Mouse (Mus musculus): ENCODE results near the gene Actn4. TPM values are rescaled to one million over a fixed set of nuclear protein-coding genes. Genes with fewer than 3 reads are reported as not detected.

The Actn4 gene
- total and polyA plus RNA-seq, 3 experiments = 60.5 to 267 TPM; not detected in 1

- H3K79me2 ChIP-seq (ENCODE audit: control insufficient read depth, insufficient read depth, low read length, poor library complexity) = no peaks in the 10 kb centered on the region
- no peaks in the 10 kb centered on the region for H3K4me1 ChIP-seq (ENCODE audit: control insufficient read depth in 1 of 2, insufficient read depth in 2 of 2, low read length in 2 of 2)
- no peak for DNase-seq (ENCODE audit: low read depth, low spot score)
- H3K27ac ChIP-seq (ENCODE audit: control insufficient read depth, low read depth, low read length) = no peak overlapping the region
- H3K36me3 ChIP-seq (ENCODE audit: control insufficient read depth in 1 of 2, insufficient read depth in 2 of 2, low read length in 2 of 2) = peaks cover 0 to 3% of the 10 kb centered on the region in 2 experiments; a peak in 3 of 4 replicates
- no peak overlapping the region for H3K4me3 ChIP-seq (ENCODE audit: control insufficient read depth in 1 of 2, insufficient read depth in 1 of 2, low read depth in 2 of 2, low read length in 2 of 2)
- TF ChIP-seq MAFK (IDR thresholded peaks at IDR 0.05; ENCODE audit: borderline replicate concordance, low read depth, low read length) (no peak), MYB (IDR thresholded peaks at IDR 0.05; ENCODE audit: low read depth, low read length) (no peak), TCF12 (IDR thresholded peaks at IDR 0.05; ENCODE audit: low read depth, low read length) (no peak), CHD2 (IDR thresholded peaks at IDR 0.05; ENCODE audit: low read length) (no peak), CTCF (IDR thresholded peaks at IDR 0.05 in 2 of 3, conservative IDR thresholded peaks at IDR 0.05 in 1 of 3; ENCODE audit: control insufficient read depth in 1 of 3, insufficient read depth in 1 of 3, low read depth in 2 of 3, low read length in 3 of 3, poor library complexity in 1 of 3, severe bottlenecking in 1 of 3) (no peak), TBP (IDR thresholded peaks at IDR 0.05; ENCODE audit: low read depth, low read length) (no peak), GABPA (IDR thresholded peaks at IDR 0.05; ENCODE audit: low read depth, low read length) (no peak), USF1 (IDR thresholded peaks at IDR 0.05; ENCODE audit: low read depth, low read length) (no peak), POLR2A (IDR thresholded peaks at IDR 0.05; ENCODE audit: control insufficient read depth in 1 of 2, insufficient read depth in 1 of 2, low read depth in 1 of 2, low read length in 2 of 2, poor library complexity in 1 of 2) (no peak), ZNF384 (IDR thresholded peaks at IDR 0.05; ENCODE audit: low read depth, low read length) (no peak), JUND (IDR thresholded peaks at IDR 0.05; ENCODE audit: low read depth, low read length) (no peak)
- H3K9ac ChIP-seq (ENCODE audit: control insufficient read depth, low read depth, low read length, poor library complexity, severe bottlenecking) = no peak overlapping the region
- no peaks in the 10 kb centered on the region for H3K27me3 ChIP-seq (ENCODE audit: control insufficient read depth in 1 of 2, insufficient read depth in 2 of 2, low read length in 2 of 2)
- no peaks in the 10 kb centered on the region for H3K9me3 ChIP-seq (replicated peaks; ENCODE audit: insufficient read depth, low read length)
Observed at GRCm38 (mm10) chr7:28971029-28971428, 8.9 kb upstream of the Actn4 start.

- H3K27me3 ChIP-seq (ENCODE audit: control insufficient read depth in 1 of 2, insufficient read depth in 2 of 2, low read length in 2 of 2) = no peaks in the 10 kb centered on the region
- DNase-seq (ENCODE audit: low read depth, low spot score) = no peak
- no peaks in the 10 kb centered on the region for H3K79me2 ChIP-seq (ENCODE audit: control insufficient read depth, insufficient read depth, low read length, poor library complexity)
- H3K4me1 ChIP-seq (ENCODE audit: control insufficient read depth in 1 of 2, insufficient read depth in 2 of 2, low read length in 2 of 2) = no peaks in the 10 kb centered on the region
- no peak overlapping the region for H3K4me3 ChIP-seq (ENCODE audit: control insufficient read depth in 1 of 2, insufficient read depth in 1 of 2, low read depth in 2 of 2, low read length in 2 of 2)
- H3K36me3 ChIP-seq (ENCODE audit: control insufficient read depth in 1 of 2, insufficient read depth in 2 of 2, low read length in 2 of 2) = peaks cover 0 to 3% of the 10 kb centered on the region in 2 experiments; a peak in 2 of 4 replicates
- no peak overlapping the region for H3K27ac ChIP-seq (ENCODE audit: control insufficient read depth, low read depth, low read length)
- no peaks in the 10 kb centered on the region for H3K9me3 ChIP-seq (replicated peaks; ENCODE audit: insufficient read depth, low read length)
- TF ChIP-seq MAX (IDR thresholded peaks at IDR 0.05; ENCODE audit: low read length) (no peak), POLR2AphosphoS2 (IDR thresholded peaks at IDR 0.05; ENCODE audit: low read length) (0 out of 2 replicates have a peak, but pooled peaks have one; percentile 26), RAD21 (IDR thresholded peaks at IDR 0.05; ENCODE audit: low read depth, low read length) (no peak)
- H3K9ac ChIP-seq (ENCODE audit: control insufficient read depth, low read depth, low read length, poor library complexity, severe bottlenecking) = no peak overlapping the region
Observed at GRCm38 (mm10) chr7:28969672-28970394, 7.7 kb upstream of the Actn4 start.

- Histone ChIP-seq H3K27ac (ENCODE audit: control insufficient read depth, low read depth, low read length) (no peak overlapping the region), H3K36me3 (ENCODE audit: control insufficient read depth in 1 of 2, insufficient read depth in 2 of 2, low read length in 2 of 2) (peaks cover 0 to 3% of the 10 kb centered on the region in 2 experiments; a peak in 2 of 4 replicates), H3K4me1 (ENCODE audit: control insufficient read depth in 1 of 2, insufficient read depth in 2 of 2, low read length in 2 of 2) (no peaks in the 10 kb centered on the region), H3K9me3 (replicated peaks; ENCODE audit: insufficient read depth, low read length) (no peaks in the 10 kb centered on the region), H3K79me2 (ENCODE audit: control insufficient read depth, insufficient read depth, low read length, poor library complexity) (no peaks in the 10 kb centered on the region), H3K27me3 (ENCODE audit: control insufficient read depth in 1 of 2, insufficient read depth in 2 of 2, low read length in 2 of 2) (no peaks in the 10 kb centered on the region), H3K9ac (ENCODE audit: control insufficient read depth, low read depth, low read length, poor library complexity, severe bottlenecking) (no peak overlapping the region), H3K4me3 (ENCODE audit: control insufficient read depth in 1 of 2, insufficient read depth in 1 of 2, low read depth in 2 of 2, low read length in 2 of 2) (no peak overlapping the region)
- DNase-seq (ENCODE audit: low read depth, low spot score) = no peak
- no peak for TF ChIP-seq ELF1 (IDR thresholded peaks at IDR 0.05; ENCODE audit: low read depth, low read length)
- no peak for TF ChIP-seq HCFC1 (IDR thresholded peaks at IDR 0.05; ENCODE audit: low read depth, low read length)
- TF ChIP-seq GATA1 (IDR thresholded peaks at IDR 0.05; ENCODE audit: low read depth, low read length) = no peak
- no peak for TF ChIP-seq RCOR1 (IDR thresholded peaks at IDR 0.05; ENCODE audit: low read depth, low read length)
- no peak for TF ChIP-seq MYB (IDR thresholded peaks at IDR 0.05; ENCODE audit: low read depth, low read length)
- no peak for TF ChIP-seq MAFK (IDR thresholded peaks at IDR 0.05; ENCODE audit: borderline replicate concordance, low read depth, low read length)
- no peak for TF ChIP-seq POLR2AphosphoS5 (IDR thresholded peaks at IDR 0.05; ENCODE audit: borderline replicate concordance, low read depth, low read length)
- TF ChIP-seq RAD21 (IDR thresholded peaks at IDR 0.05; ENCODE audit: low read depth, low read length) = no peak
- TF ChIP-seq CTCF (IDR thresholded peaks at IDR 0.05 in 2 of 3, conservative IDR thresholded peaks at IDR 0.05 in 1 of 3; ENCODE audit: control insufficient read depth in 1 of 3, insufficient read depth in 1 of 3, low read depth in 2 of 3, low read length in 3 of 3, poor library complexity in 1 of 3, severe bottlenecking in 1 of 3) = no peak
- no peak for TF ChIP-seq NELFE (IDR thresholded peaks at IDR 0.05; ENCODE audit: low read depth, low read length)
- TF ChIP-seq TBP (IDR thresholded peaks at IDR 0.05; ENCODE audit: low read depth, low read length) = no peak
- no peak for TF ChIP-seq EP300 (IDR thresholded peaks at IDR 0.05; ENCODE audit: low read depth in 1 of 2, low read length in 2 of 2)
- no peak for TF ChIP-seq E2F4 (IDR thresholded peaks at IDR 0.05; ENCODE audit: borderline replicate concordance, low read depth, low read length)
- TF ChIP-seq CHD1 (IDR thresholded peaks at IDR 0.05; ENCODE audit: low read depth, low read length) = no peak
- no peak for TF ChIP-seq UBTF (IDR thresholded peaks at IDR 0.05; ENCODE audit: borderline replicate concordance, insufficient read depth, low read depth, low read length)
- TF ChIP-seq SIN3A (IDR thresholded peaks at IDR 0.05; ENCODE audit: low read length) = no peak
Observed at GRCm38 (mm10) chr7:28969271-28969670, 7.1 kb upstream of the Actn4 start.

Data from MEL (cell line).